Mouse (Mus musculus) adrenal gland, postnatal 14 days (tissue): ENCODE data around the gene Arap1. TPM values are rescaled to one million over a fixed set of nuclear protein-coding genes. Genes with fewer than 3 reads are reported as not detected.

ENCODE experiments used
- DNase-seq: peaks from one replicate; pipeline ENCODE4 v3.0.0; 2021; ENCODE audit warnings: mixed read lengths
- total RNA-seq: library from RNA; stranded (reverse); gene quantifications from 2 replicates; pipeline ENCODE4 v1.2.3, GENCODE M21; 2021

Arap1 gene
- total RNA-seq, 1 experiment from 2014 or later: 39.7 TPM

DNA sequence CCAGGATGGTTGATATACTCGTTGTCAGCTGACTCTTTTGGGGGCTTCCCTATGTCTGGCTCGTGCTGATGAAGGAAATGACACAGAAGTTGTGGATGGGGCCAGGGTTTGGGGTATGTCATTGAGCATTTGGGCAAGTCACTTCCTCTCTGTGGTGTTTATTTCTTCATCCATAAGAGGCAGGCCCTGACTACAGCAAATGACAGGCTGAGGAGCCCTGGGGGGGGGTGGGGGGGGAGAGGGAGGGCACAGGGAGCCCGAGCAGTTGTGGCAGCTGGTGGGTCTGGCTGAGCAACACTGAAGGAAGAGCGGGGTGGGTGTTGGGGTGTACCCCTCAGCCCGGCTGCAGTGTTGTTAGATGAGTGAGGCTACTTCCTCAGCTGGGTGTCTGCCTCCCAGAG, 14.9 kb downstream of the Arap1 start:
- no peak for DNase-seq

DNA sequence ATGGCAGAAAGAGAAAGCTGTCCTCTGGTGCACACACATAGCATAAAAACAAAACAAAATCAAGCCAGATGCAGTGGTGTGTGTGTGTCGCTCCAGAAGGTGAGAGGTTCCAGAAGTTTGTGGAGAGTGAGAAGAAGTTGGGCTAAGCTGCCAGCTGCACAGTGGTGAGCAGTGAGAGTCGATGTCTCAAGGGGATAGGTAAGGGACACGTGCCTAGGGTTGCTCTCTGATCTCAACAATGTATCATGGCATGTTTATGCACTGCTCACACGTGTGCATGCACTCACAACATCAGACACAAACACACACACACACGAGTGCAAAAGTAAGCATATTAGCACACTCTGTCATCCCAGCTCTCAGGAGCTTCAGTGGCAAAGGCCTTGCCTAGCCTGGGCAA, 16.0 kb downstream of the Arap1 start:
- no peak for DNase-seq

DNA sequence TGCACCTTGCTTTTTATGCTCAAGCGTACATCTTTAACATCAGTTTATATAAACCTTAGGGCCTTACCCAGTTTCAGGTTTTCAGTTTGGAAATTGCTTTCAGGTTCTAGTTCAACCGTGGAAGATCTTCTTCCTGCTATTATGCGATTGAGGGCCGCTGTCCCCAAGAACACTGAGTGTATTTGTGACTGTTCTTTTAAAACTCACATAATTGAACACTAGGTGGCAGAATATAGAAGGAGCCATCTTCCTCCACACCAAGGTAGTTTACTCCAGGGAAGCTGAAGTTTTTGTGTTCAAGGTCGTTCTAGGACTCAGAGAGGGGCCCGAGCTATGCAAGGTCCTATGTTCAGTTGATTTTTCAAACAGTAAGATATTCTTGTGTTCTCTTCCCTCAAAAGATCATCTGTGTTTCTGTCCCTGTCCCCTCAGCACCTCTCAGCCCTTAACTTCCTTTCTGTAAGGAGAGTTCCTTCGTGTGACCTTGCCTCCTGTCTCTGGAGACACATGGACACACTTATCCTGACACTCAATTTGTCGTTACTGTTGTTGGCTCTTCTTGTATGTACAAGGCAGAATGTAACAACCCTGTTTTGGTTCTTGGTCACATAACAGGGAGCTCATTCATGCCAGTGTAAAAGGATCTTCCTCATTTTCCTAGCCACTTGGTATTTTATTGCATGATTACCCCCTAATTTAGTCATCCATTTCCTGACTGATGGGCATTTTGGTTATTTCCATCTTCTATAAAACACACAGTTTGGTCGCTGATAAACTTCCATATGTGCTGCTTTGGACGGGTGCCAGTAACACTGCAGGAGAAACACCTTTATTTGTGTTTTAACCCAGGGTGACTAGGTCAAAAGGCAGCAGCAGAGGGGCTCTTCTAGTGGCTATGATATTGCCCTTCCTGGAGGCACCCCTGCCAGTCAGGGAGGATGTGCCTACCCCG, 20.3 kb downstream of the Arap1 start:
- DNase-seq: no peak

DNA sequence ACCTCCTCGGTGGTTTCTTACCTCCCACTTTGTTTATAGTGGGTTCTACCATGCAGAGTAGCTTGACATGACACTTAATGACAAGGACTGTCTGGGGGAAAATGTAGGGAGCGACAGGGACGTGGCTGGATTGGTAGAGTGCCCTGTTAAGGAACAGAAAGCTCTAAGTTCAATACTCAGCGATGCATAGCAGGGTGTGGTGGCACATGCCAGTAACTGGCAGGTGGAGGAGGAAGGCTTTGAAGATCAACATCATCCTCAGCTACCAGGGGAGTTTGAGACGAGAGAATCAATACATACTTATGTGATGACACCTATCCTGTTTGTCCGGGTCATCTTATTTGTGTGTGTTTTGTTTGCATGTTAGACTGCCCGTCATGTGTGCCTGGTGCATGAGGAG, 21.8 kb downstream of the Arap1 start:
- no peak for DNase-seq

DNA sequence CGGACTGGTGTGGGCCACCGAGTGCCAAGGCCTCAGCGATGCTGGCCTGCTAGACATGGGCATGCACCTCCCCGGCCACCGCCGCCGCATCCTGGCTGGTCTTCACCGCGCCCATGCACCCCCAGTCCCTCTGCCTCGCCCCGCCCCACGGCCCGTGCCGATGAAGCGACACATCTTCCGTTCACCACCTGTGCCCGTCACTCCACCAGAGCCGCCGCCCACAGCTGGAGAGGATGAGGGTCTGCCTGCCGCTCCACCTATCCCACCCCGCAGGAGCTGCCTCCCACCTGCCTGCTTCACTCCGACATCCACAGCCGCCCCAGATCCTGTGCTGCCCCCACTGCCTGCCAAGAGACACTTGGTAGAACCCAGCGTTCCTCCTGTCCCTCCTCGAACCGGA, 25.2 kb downstream of the Arap1 start:
- no peak for DNase-seq

DNA sequence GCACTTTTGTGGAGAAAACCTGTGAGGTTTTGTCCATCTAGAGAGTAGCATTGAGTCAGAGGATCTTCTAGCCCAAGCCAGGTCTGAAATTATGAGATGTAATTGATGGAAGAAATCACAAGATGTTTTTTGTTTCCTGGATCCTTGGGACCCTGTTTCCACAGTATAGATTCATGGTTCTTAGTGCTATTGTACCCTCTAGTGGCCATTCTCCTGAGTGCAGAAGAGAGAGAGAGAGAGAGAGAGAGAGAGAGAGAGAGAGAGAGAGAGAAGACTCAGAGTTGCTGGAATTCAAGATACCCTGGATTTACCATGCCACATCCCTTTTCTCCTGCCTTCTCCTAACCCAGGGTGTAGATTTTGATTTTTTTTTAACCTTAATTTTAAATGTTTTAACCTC, 26.3 kb downstream of the Arap1 start:
- DNase-seq: peak; percentile 44

DNA sequence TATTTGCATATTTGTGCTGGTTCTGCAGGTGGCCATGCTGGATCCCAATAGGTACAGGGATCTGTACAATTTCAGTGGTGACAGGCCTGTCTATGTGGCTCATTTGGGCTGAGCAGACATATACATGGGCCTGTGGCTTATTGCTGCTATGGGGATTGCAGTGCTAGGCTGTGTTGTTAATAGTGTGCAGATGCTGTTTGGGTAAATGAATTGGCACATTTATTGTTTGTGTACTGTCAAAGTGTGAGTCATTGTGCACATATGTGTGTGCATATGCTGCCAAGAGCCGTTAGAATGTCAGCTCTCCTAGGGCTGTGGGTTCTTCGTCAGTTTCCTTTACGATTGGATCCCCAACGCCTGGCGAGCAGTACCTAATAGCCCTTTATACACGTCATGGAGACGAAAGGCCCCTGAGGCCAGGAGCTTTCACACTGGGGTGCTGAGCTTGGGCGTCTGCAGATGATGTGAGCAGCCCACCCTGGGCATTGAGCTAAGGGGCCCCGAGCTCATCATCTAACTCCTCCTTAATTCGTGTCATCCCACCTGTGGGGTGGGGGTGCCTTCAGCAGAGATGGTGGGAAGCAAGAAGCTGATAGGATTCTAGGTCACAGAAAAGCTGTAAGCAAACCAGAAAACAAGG, 29.0 kb downstream of the Arap1 start:
- DNase-seq: no peak

DNA sequence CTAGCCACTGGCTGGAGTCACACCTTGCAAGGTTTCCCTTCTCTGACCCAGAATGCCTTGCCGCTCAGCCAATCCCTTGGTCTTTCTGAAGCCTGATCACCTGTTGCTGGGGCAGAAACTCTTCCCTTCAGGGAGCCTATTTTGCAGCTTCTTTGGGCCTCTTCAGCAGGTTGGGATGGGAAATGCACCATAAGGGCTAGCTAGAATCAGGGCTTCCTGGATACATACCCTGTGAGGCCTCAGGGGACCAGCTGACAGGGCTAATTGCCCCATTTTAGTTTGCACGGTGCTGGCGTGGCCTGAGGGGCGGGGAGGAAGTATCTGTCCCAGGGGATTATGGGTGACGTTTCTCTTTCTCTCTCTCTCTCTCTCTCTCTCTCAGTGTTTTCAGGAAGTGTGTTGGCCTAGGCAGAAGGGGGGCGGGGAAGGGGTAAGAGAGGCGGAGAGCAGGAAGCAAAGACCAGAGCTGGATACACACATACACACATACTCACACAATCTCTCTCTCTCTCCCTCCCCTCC, 29.9 kb downstream of the Arap1 start:
- DNase-seq: peak; percentile 85

DNA sequence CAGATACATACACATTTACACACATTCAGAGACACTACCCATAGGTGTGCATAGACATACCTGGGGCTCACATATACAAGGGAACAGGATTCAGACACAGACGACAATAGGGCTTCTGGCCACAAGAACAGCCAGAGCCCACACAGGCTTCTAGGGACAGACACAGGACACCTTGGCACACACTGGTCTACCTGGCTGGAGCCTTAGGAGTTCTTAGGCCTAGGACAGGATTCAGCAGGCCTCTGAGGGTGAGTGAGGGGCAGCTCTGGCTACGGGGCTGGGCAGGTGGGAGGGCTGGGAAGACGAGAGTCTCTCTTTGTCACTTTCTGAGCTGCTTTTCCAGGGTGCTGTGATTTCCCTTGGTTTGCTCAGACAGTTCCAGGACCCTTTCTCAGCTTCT, 30.4 kb downstream of the Arap1 start:
- no peak for DNase-seq

DNA sequence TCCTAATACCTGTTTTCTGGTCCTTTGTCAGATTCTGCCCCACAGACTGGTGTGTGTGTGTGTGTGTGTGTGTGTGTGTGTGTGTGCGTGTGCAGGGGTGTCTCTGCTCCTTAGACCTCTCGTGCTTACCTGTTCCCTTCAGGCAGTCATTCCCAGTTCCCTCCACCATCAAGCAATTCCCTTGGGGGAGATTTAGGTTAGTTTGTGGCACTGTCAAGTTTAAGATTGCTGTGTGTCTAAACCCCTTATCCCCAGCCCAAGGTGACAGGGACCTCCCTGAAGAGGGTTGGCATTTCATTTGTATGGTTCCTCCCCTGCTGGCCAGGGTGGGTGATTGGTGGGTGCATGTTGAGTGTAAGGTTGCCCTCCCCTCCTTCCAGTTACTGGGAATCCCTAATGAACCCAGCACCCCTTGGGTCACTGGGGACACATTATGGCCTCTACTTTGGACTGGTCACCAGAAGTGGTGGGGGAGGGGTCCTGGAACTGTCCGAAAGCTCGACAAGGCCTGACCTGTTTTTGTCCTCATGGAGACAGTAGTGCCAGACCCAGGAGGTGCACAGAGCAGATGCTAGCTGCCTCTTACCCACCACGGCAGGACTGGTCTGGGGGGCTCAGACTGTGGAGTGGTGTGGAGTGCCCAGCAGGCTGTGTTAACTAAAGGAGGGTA, 31.1 kb downstream of the Arap1 start:
- DNase-seq: peak; percentile 50

DNA sequence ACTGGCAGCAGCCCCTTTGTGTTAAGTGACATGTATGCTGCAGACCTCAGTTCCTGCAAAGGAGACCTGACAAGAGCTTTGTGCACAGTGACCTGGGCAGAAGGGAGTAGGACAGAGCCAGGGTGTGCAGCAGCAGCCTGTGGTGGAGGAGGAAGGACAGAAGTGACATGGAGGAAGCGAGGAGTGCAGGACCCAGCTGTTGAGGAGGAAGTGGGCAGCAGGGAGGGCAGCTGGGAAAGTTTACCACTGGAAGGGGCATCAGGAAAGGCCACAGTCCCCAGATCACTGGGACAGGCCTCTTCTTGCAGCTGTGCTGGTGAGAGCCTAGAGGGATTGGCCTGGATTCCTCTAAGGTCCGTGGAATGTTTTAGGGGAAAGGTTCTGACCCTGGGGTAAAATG, 31.9 kb downstream of the Arap1 start:
- no peak for DNase-seq

DNA sequence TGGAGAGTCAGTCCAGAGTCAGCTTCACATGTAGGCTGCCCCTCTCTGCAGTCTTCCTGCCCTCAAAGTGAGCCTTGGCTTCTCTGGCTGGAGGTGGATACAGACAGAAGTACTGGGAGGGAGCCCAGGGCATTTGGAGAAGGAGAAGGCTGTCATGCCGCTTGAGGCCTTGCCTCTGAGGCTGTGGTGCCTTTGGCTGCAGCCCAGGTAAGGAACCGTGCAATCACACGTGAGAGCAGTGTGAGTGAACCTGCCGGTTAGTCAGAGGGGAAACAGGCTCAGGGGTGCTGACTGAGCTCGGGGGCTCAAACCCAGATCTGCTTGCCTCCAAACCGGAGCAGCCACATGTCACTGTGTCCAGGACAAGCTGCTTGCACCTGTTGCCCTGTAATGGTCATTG, 33.6 kb downstream of the Arap1 start:
- peak; percentile 37 for DNase-seq

DNA sequence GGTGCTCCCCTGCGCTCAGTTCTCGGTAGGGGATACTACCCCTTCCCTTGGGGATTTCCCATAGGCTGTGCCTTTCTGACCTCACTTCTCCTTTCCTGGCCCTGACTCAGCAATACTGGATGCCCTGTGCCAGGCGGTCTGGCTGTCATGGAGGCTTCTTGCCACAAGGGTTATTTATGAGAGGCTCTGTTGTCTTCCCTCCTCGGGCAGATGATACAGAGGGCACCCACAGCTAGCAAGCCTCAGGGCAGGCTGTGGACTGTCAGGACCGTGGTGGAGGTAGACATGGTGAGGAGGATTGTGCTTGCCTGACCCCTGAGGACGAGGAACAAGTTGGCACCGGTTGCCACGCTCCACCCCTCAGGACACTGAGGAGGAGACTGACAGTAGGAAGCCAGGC, 34.5 kb downstream of the Arap1 start:
- peak; percentile 66 for DNase-seq

DNA sequence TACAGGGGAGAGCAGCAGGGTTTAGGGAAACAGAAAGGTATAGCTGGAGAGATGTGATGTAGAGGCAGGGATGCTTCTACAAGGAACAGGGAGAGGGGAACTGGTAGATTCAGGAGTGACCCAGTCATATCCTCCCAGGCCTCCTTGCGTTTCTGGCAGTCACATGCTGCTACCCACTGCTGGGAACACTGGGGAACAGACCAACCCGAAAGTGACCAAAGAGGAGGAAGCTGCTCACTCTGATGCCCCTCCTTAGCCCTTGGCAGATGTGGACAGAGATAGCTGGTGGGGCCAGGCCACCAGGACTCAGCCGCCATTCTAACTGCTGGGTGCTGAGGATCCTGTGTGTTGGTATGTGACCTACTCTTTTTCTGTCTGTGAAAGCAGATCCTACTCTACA, 35.9 kb downstream of the Arap1 start:
- DNase-seq: no peak

DNA sequence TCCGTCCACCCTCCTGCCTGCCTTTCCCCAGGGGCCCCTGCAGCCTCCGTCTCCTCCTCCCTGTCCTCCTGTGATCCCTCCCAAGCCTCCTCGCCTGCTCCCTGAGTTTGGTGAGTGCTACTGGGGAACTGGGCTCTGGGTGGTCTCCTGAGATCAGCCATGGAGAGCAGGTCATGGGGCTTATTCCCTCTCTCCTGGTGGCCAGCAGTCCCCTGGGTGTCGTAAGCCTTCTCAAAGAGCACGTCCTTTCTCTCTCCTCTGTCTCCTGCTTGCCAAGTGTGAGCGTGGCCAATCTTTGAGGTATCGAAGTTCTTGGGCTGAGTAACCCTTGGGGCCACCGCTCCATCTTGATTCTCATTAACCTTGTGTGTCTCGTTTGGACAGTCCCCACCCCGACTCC, 37.1 kb downstream of the Arap1 start:
- DNase-seq: peak; percentile 36

DNA sequence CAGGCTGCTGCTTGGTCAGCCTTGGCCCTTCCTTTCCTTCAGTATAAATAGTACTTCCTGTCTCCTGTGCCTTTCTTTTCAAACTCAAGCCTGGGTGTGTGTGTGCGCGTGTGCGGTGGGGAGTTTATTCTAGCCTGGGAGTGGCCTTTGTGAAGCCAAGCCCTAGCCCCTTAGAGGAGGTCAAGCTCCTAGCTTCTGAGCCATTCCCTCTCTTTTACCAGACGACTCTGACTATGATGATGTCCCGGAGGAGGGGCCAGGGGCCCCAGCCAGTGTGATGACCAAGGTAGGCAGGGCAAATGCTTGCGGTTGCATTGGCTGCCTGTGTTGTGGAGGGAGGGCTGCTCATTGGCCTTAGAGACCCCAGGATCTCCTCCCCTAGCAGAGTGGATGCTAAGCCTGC, 37.5 kb downstream of the Arap1 start:
- DNase-seq: peak; percentile 42

DNA sequence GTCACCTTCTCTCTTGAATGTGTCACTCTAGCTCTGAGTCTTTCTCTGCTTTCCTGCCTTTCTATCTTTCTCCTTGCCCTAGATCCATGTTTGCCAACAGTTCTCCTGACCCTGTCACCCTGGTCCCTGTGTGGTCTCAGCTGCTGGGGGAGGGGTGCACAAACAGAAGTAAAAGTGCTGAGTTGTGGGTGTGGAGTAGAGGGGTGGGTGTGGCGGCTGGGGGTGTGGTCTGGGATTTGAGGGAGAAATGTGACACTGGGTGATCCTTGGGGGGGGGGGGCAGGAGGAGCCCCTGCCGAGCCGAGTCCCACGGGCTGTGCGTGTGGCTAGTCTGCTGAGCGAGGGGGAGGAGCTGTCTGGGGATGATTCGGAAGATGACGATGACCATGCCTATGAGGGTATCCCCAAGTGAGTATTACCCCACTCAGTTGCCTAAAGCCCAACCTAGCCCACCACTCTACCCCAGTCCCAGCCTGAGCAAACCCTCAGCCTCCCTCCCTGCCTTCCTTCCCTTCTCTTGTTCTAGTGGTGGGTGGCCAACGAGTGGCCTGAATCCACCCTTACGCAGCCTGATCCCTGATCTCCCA, 38.1 kb downstream of the Arap1 start:
- no peak for DNase-seq

DNA sequence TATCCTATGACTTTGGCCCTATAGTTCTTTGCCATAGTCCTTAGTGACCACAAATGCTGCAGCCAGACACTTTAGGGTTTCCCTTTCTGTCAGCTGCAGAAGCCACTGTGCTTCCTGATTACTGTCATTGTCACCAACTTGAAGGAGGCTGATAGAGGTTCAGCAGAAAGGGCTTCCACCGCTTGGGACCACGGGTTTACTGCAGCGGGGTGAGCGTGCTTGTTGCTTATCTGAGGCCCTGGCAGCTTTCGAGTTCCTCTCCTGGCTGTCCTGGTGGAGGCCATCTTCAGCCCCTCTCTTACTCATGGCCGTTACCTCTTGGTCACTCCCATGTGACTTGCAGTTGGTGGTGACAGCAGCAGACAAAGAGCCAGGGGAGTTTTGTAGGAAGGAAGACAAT, 41.4 kb downstream of the Arap1 start:
- DNase-seq: no peak

DNA sequence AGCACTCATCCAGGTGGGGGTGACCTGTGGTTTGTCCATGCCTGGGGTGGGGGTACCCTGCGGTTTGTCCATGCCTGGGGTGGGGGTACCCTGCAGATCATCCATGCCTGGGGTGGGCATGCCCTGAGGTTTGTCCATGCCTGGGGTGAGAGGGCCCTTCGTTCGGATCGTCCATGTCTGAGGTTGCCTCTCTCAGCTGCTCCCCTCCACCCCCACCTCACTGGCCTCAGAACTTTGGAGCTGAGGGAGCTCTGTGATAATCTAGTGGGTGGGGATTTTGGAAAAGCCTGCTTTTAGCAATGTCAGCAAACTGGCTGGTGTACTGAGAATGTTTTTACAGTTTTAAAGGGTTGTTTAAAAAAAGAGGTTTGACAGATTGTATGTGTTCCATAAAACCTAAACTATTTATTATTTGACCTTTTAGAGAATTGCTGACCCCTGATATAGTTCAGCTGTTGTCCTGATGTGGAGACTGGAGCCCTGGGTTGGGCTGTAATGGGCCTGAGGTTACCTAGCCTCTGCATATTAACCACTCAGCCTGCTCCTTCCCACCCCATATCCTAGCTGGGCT, 44.1 kb downstream of the Arap1 start:
- DNase-seq: no peak

DNA sequence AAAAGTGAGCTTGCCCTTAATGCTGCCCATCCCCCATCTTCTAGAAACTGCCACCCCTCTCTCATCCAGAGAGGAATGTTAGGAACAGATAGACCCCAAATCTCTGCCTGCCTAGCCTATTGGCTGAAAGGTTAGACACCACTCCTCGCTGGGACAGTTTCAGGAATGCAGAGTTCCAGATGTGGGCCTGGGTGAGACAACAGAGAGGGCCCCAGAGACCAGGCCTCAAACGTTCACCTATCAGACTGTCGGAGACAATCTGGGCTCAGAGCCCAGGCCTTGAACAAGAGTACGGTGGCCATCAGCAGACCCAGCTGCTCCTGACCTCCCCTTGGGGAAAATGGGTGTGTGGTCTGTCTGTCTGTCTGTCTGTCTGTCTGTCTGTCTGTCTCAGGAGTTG, 45.1 kb downstream of the Arap1 start:
- DNase-seq: no peak

DNA sequence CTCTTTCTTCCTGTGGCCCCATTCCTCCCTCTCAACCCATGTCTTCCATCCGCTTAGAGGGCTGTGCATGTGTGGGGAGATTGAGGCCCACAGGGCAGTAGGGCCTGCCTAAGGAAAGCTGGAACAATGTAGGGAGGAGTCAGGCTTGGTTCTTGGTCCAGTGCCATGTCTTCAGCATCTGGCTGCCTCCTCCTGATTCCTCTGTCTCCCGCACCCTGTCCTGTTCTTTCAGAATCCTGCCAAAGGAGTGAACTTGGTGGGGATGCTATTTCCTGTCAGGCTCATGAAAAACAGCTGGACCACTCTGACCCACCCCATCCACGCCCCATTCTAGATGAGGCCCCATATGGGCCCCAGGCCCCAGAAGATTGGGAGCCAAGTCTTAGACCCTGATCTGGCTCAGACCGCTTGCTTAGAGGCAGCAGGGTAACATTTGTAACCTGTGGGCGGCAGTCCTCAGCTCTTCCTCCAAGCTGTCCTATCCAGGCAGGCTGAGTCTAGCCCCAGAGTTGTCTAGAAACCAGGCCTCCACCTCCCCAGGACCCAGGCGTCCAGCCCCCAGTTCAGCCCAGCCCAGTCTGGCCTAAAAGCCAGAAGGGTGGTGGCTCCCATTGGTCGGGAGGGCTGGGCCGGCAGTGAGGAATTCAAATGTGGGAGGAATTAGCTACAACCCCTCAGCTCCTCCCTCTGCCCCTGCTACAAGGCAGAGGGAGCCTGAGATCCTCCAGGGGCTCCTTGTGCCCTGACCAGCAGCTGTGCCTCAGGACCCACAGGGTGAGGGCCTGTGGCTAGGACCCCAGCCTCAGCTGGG, 46.0 kb downstream of the Arap1 start:
- DNase-seq: peak; percentile 44
